Mouse (Mus musculus) lung, postnatal 25 days (tissue): ENCODE data around the gene Zfp148.
"Not testable (repeated sequence)": the region's sequence is repeated elsewhere in the genome, so short reads cannot be mapped to it uniquely, and the experiment has no call there.

Source experiments
- DNase-seq: peaks from one replicate; pipeline ENCODE4 v3.0.0; 2022; ENCODE audit warnings: low spot score

The Zfp148 gene

DNA sequence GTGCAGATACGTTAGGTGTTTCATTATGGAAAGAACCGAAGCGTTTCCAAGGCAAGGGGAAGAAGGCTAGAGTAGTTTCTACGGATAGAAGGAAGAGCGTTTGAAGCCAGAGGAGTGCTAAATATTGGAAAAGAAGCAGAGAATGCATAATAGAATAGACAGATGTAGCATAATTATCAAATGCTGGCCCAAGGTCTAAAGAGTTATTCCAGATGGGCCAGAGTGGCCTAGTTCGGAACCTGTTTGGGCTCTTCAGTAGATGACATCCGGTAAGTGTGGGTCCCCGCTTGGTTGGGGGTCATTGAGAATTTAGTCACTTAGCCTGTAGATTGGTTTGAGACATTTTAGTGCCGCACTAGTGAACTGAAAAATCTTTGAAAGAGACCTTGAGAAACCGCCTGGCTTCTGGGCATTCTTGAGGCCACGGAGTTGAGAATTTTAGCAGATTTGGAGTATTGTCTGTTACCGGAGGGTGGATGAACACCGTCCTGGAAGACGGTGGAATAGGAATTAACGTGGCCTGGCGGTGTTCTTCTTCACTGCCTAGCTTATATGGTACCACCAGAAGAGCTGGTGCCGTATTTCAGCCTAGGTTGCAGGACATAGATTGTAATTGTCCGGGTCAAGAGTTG lies 1.1 kb downstream of the Zfp148 start:
- no peak for DNase-seq

GRCm38 (mm10) chr16:33382341-33382740 lies 1.7 kb downstream of the Zfp148 start:
- DNase-seq = no peak

GRCm38 (mm10) chr16:33383584-33383983 lies 2.9 kb downstream of the Zfp148 start:
- DNase-seq = no peak

DNA sequence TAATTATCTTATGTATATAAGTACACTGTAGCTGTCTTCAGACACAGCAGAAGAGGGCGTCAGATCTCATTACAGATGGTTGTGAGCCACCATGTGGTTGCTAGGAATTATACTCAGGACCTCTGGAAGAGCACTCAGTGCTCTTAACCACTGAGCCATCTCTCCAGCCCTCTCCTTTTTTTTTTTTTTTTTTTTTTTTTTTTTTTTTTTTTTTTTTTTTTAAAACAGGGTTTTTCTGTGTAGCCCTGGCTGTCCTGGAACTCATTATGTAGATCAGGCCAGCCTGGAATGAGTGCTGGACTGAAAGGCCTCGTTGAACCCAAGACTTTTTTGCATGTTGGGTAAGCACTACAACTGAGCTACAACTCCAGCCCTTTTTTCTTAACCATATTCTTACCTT lies 3.4 kb downstream of the Zfp148 start:
- not testable (repeated sequence) for DNase-seq

DNA sequence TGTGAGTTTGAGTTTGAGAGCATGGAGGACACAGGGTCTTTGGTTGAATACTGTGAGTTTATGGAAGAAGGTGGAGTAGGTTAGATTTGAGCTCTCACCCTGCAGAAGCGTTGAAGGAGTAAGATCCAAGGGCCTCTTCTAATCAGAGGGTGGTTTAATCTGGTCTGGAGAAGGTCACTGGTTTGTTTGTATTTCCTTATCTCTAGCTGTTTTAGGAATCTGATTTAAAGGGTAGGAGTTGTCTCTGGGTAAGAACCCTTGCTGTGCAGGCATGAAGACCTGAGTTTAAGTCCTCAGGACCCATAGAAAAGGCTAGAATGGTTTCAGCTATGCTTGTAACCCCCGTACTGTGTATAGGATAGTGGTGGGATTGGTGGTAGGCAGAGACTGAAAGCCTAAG lies 6.4 kb downstream of the Zfp148 start:
- DNase-seq = no peak

- DNase-seq = no peak
Measured at GRCm38 (mm10) chr16:33387420-33387819, 6.8 kb downstream of the Zfp148 start.

- peak; percentile 74 for DNase-seq
Measured at GRCm38 (mm10) chr16:33399913-33400782, 19.5 kb downstream of the Zfp148 start.

DNA sequence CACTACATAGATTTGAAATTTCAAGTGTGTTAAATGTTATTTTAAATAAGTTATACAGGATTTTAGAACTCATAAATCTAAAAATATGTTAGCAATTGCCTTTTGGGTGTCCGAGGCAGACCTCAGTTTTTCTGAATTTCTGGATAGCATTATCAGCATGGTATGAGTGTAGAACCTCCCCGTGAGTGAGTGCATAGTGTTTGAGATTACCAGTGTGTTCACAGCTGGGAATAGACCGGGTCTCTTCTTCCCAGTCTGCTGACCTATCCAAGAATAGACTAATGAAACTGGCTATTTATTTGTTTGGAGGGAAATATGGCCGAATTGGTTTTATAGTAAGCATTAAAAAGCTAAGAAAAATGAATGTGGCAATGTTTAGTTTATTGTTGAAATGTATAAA lies 20.3 kb downstream of the Zfp148 start:
- DNase-seq = no peak

DNA sequence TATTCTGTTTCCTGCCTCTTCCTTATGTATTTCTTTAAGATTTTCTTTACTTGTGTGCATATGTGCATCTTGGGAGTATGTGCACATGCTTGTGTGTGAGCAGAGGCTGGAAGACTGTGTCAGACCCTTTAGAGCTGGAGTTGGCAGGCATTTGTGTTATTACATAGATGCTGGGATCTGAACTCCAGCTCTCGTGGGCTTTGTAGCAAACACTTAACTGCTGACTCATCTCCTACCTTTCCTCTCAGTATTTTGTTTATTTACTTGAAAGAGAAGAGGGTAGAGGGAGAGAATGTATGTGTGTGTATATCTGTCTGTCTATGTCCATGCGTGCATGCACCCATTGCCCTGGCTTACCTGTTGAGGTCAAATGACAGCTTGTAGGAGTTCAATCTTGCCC lies 22.6 kb downstream of the Zfp148 start:
- DNase-seq = no peak

- no peak for DNase-seq
Measured at GRCm38 (mm10) chr16:33404055-33404454, 23.4 kb downstream of the Zfp148 start.

DNA sequence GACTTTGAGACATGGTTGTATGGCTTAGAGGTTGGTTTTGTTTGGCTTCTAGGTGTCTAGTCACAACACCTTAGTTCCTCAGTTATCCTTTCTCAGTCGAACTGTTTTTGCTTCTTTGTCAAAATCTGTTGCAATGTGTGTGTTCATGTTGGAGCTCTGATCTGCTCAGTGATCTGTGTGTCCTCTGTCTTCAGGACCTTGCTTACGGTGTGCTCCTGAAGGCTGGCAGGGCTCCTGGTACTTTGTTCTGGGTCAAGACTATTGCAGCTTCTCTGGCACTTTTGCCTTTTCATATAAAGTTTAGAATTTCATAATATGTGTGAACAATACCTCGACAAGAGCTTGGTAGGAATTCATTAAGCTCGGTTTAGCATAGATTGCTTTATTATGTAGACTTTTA lies 24.9 kb downstream of the Zfp148 start:
- no peak for DNase-seq

- no peak for DNase-seq
Measured at GRCm38 (mm10) chr16:33410151-33410550, 29.5 kb downstream of the Zfp148 start.

DNA sequence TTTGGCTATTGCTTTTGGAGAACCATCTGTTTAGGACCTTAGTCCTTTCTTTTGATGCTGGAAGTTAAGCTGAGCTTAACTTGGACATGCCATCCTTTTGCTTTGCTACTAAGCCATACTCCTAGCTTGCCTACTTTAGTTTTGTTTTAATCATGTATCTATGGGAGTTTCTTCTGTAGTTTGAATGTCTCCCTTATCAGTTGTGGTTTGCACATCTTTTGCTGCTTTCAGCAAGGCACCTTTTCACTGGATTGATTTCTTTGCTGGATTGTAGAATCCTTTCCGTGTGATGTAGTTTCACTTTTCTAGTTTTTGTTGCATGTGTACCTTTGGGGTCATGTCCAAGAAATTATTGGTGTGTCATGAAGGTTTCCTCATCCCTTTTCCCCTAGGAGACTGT lies 30.0 kb downstream of the Zfp148 start:
- no peak for DNase-seq

DNA sequence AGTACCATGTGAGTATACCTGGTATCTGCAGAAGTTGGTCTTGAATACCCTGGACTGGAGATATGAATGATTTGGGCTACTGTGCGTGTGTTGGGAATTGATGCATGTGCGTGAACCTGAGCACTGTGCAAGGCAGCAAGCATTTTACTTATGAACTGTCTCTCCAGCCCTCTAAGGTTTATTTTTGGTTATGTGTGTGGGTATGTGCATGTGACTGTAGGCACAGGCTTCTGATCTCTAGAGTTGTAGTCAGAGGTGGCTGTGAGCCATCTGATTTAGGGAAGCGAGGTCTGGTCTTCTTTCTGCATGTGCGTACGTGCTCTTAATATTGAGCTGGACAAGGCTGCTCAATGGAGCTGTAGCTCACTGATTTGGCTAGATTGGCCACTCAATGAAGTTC lies 33.6 kb downstream of the Zfp148 start:
- DNase-seq = no peak

- DNase-seq = no peak
Measured at GRCm38 (mm10) chr16:33415607-33416006, 35.0 kb downstream of the Zfp148 start.

- DNase-seq = no peak
Measured at GRCm38 (mm10) chr16:33428327-33428726, 47.7 kb downstream of the Zfp148 start.

DNA sequence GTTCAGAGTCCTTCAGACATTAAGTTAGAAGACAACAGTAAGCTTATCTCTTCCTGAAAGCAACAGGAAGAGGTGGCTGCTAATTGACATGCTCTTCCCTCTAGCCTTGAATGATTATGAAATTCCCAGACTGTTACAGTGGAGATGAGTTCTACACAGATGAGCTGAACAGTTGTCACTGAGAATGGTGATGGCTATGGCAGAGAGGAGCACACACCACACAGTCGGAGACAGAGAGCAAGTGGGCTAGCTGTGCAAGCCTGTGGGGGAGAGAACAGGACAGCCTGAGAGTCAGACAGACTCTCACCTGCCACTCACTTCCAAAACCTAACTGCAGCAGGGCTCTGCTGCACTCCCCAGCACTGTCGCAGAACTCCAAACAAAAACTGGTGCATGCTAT lies 51.0 kb downstream of the Zfp148 start:
- no peak for DNase-seq

GRCm38 (mm10) chr16:33441065-33441464 lies 60.4 kb downstream of the Zfp148 start:
- DNase-seq = no peak

DNA sequence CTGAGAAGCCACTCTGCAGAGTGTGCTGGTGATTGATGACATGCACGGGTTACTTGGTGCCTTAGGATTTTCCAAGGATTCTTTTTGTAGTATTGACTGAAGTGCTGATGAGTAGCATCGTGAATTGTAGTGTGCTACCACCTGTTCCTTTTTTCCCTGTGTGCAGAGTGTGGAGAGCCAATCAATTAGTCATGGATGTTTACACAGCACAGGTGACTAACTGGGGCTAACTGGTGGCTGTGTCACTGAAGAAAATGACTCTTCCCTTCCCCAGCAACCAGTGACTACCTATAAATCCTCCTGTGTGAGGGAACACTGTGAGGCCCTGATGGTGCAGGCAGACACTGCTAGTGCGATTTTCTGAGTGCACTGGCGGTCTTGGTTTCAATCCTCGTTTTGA lies 66.2 kb downstream of the Zfp148 start:
- DNase-seq = no peak

- DNase-seq = no peak
Measured at GRCm38 (mm10) chr16:33453826-33454225, 73.2 kb downstream of the Zfp148 start.

DNA sequence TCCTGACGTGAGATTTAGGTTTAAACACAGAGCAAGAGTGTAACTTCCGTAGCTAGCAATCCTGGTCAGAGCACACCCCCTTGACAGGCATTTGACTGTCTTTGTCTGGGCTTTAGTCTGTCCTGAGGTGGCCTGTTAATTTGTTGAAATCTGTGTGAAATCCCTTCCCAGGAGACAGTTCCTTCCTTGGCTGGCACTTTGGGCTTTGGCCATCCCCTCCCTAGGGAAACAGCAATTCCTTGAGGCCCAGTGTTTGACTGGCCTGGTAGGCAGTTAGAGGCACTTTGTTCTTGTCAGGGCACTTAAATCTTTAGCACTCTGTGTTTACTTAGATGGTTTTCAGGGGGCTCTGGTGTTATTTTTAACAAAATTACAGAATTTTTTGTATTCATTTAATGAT lies 73.7 kb downstream of the Zfp148 start:
- no peak for DNase-seq

GRCm38 (mm10) chr16:33455263-33455910 lies 74.8 kb downstream of the Zfp148 start:
- no peak for DNase-seq

DNA sequence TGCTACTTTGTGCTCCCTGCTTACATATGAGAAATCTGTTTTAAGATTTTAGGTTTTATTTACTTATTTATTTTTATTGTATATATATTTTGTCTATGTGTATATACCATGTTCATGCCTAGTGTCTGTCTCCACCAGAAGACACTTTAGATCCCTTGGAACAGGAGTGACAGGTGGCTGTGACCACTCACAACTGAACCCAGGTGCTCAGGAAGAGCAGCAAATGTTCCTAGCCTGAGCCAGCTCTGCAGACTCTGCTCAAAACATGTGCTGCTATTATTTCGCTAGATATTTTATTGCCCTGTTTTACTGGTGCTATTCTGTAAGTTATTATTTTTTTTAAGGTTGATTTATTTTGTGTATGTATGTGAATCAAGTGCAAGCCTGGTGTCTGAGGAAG lies 78.5 kb downstream of the Zfp148 start:
- DNase-seq = no peak
